Mouse (Mus musculus): ENCODE results near the gene Lsm14a.

Gene Lsm14a

DNA sequence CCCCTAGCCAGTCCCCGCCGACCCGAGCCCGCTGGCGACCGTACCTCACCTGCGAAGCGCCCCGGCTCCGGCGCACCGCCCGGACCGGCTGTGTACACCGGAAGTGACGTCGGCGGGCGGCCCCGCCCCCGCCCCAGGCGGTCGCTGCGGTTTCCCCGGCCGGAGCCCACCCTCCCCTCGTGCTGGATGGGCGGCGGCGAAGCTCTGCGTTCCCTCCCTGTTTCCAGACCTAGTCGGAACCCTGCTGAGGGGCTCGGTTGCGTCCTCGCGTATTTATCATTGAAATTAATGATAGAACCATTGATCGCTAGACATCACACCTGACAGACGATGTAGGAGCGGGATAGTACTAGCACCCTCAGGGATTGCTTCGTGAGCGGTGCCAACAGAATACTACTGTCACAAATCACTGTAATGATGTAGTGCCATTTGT, 79.7 kb downstream of the Lsm14a start, which contains the start of gene 4931406P16Rik:
Gene 4931406P16Rik (minus strand): TSS at position 109 of the 433 bp plus-strand sequence.
- peak; percentile 72 to 82 for DNase-seq (ENCODE audit: low read depth in 2 of 2, low spot score in 2 of 2)

DNA sequence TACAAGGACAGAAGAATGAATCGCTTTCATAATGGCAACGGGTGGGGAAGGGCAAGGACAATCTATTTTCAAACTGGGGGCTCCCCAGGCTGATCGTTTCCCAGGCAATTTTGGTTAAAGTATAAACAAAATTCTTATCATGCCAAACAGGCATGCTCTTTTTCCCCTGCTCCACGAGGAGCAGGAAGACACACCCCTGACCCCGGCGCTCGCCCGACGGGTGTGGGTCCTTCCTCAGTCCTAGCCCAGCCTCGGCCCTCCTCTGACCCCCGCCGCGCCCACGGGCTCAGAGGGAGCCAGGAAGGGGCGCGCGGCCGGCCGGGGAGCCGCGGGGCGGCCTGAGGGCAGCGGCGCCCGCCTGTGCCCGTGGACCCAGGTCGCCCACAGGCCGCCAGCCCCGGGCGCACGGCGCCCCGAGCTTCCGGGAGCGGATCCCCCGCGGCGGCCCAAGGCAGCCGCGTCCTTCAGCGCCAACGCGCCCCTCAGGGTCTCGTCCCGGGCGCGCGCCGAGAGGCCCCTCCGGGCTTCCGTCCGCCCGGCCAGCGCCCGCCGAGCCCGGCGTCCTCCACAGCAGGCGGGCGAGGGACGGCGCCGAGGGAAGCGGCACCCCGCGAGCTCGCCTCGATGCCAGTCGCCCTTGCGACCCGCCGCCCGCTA, 80.2 kb downstream of the Lsm14a start:
- peak in 1 of 2 experiments; percentile 1 for DNase-seq (ENCODE audit: low read depth in 2 of 2, low spot score in 2 of 2)

DNA sequence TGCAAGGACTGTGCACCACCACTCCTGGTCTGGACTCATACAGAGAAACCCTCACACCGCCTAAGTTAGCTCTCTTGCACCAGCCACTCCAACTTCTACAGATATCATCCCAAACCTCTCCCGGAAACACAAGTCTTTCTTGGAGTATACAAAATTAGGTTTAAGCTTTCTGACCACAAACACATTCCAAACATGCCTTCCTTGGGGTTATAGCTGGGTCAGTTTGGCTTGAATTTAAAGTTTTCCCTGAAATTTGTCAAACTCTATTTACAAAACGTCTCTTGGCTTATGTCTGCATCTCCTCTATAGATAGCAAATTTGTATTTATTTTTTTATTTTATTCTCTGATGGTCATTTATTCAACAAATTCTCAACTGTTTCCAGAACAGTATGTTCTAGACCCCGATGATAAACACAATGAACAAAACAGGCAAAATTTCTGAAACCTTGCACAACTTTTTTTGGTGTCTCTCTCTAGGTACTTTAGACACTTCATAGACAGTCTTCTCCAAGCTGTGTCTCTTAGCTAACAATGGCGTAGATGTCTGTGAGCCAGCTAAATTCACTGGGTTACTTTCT, 83.8 kb downstream of the Lsm14a start:
- no peak for DNase-seq (ENCODE audit: low read depth in 2 of 2, low spot score in 2 of 2)

DNA sequence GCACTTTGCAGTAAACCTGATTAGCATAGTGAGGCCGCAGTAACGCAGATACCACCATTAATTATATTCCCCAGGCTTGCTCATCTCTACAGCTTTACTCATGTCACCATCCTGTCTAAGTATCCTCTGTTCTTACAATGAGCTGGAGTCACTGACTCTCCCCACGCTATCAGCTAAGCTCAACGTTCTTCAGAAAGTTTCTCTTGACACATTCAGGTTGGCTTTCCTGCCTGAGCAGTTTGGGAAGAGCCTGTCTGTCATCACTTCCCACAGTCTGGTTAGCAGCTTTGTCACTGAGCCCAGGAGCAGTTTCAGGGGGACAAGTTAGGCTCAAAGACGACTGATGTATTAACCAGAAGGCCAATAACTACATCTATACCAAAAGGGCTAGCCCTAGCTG, 84.5 kb downstream of the Lsm14a start:
- DNase-seq (ENCODE audit: low read depth in 2 of 2, low spot score in 2 of 2), result no peak

DNA sequence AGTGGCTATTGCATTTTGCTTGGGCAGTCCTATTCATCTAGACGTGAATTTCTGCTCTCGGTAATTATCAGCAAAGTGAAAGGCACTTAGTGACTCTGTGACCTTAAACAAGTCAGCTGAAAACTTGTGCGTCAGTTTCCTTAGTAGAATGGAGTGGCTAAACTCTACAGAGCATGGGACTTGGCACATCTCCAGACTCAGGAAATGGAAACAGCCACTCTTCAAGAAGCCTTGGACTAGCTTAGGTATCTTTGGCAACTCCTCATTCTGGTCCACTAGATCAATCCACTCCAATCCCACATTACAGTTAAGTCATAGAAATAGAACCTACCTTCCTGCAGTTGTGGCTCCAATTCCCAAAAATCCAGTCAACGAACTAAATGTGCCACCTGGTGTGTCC, 87.7 kb downstream of the Lsm14a start:
- no peak for DNase-seq (ENCODE audit: low read depth in 2 of 2, low spot score in 2 of 2)

DNA sequence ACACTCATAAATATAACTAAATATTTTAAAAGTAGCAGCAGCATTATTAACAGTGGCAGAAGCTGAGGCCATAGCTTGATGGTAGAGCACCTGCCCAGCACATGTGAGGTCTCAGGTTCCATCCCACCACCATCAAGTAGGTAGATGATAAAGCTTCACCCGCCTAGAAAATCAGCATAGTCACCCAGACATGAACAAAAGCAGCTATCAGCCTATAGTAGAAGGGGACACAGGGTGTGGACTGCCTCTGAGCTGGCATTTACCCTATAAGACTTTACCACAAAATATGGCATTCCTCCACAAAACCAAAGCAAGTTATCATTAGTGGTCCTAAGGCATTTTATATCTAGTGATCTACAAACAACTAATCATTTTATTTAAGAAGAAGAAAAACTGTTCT, 90.5 kb downstream of the Lsm14a start:
- DNase-seq (ENCODE audit: low read depth in 2 of 2, low spot score in 2 of 2), result no peak

DNA sequence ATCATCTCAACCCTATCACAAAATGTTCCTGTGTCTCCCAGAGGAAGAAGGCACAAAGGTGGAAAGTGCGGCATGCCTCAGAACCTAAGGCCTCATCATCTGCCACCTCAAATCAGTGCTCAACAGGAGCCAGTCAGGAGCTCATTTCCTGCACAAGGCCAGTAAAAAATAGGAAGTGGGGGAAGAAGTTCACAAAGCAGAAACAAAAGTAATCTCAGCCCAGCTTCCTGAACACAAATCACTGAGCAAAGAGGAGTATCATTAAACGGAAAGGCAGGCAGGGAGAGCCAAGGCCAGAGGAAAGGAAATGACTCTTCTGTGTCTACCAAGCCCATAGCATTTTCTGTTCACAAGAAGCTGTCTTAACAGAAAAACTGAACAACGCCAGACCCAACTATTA, 91.2 kb downstream of the Lsm14a start:
- no peak for DNase-seq (ENCODE audit: low read depth in 2 of 2, low spot score in 2 of 2)

DNA sequence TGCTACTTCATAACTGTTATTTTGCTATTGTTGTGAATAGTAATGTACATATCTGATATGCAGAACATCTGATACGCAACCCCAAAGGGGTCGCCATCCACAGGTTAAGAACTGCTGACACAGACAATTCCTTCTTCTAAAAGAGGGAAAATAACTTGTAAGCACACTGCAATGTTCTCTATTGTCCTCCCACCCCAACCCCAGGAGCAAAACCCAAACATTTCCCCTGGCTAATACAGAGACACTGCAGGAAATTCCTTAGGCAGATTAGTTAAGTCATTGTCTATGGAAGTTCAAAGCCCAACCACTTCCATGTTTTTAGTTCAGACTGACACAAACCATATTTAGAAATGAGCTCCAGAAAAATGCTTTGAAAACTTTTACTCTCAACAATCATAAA, 94.3 kb downstream of the Lsm14a start:
- no peak for DNase-seq (ENCODE audit: low read depth in 2 of 2, low spot score in 2 of 2)

DNA sequence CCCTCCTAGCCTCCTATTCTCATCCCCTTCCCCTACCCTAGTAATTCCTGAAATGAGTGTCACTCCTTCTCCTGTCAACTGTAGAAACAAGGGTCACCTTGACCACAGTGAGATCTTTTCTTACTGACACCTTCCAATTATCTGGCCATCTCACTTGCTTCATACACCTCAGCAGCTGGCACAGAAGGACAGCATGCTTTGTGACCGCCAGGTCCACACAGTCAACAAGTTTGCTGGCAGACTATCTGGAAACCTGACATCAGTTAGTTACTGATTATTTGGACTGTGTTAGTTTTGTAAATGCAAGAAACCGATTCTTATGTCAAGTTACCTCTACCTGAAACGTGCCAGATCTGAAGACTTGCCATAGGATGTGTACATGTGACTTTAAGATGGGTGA, 97.0 kb downstream of the Lsm14a start:
- DNase-seq (ENCODE audit: low read depth in 2 of 2, low spot score in 2 of 2), result no peak
